Mouse (Mus musculus) megakaryocyte, embryonic 14.5 days (primary cell): Measurements from ENCODE around the gene Zic4.

Experiments used
- FLI1 ChIP-seq: IDR thresholded peaks from 2 replicates; pipeline ENCODE4 v1.6.1; 2012; ENCODE audit warnings: low read length, inconsistent platforms, mixed read lengths
- GATA1 ChIP-seq: IDR thresholded peaks from 3 replicates; pipeline ENCODE4 v1.6.1; 2012; ENCODE audit warnings: mixed read lengths, low read length, inconsistent platforms, borderline replicate concordance

DNA sequence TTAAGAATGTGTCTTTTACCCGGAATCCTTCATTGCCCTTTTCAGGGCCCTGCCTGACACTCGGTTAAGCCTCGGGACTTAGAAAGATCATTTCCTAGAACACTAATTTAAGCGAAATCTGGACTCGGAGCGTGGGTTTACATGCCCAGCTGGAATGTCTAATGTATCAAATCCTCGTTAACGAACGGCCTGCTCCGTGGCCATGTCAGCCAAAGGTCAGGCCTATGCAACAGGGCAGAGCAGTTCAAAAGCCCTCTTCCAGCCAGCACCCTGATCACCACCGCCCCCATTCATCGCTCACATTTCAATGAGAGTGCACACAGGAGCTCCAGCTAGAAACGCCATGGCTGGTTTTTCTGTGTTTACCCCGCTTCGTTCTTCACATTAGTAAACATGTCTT, 9.4 kb upstream of the Zic4 start:
- TF ChIP-seq FLI1 (no peak), GATA1 (no peak)
